Mouse (Mus musculus) forebrain, postnatal 0 days (tissue): ENCODE data around the gene Cd300lf. TPM values are rescaled to one million over a fixed set of nuclear protein-coding genes. Genes with fewer than 3 reads are reported as not detected.

ENCODE experiments used
- ATAC-seq: fragments of 200-750 bp; cut with Nextera tagmentation; 2 replicates; pipeline ENCODE4 v1.8.0; 2017; ENCODE audit warnings: mild to moderate bottlenecking, moderate library complexity
- DNase-seq: peaks from one replicate; pipeline ENCODE4 v3.0.0-alpha.2; 2015
- H3K27ac ChIP-seq: fragments of 300-500 bp; sonication (generic); 2 replicates; pipeline ENCODE4 v1.5.1; 2014; ENCODE audit warnings: low read depth, mild to moderate bottlenecking, antibody characterized with exemption, low read length, moderate library complexity, mixed read lengths
- H3K27me3 ChIP-seq: fragments of 300-500 bp; sonication (generic); 2 replicates; pipeline ENCODE4 v1.6.1; 2014; ENCODE audit warnings: mild to moderate bottlenecking, low read length, mixed read lengths; ENCODE audit not compliant: insufficient read depth
- H3K36me3 ChIP-seq: fragments of 300-500 bp; sonication (generic); 2 replicates; pipeline ENCODE4 v1.6.1; 2014; ENCODE audit warnings: mild to moderate bottlenecking, moderate library complexity; ENCODE audit not compliant: insufficient read depth
- H3K4me1 ChIP-seq: fragments of 300-500 bp; sonication (generic); 2 replicates; pipeline ENCODE4 v1.6.1; 2014; ENCODE audit warnings: antibody characterized with exemption; ENCODE audit not compliant: insufficient read depth
- H3K4me2 ChIP-seq: fragments of 300-500 bp; sonication (generic); 2 replicates; pipeline ENCODE4 v1.6.1; 2014; ENCODE audit warnings: low read depth, mild to moderate bottlenecking, moderate library complexity
- H3K4me3 ChIP-seq: fragments of 300-500 bp; sonication (generic); 2 replicates; pipeline ENCODE4 v1.5.1; 2014; ENCODE audit warnings: low read depth, low read length, mixed read lengths
- H3K9ac ChIP-seq: fragments of 300-500 bp; sonication (generic); 2 replicates; pipeline ENCODE4 v1.6.1; 2014; ENCODE audit warnings: mild to moderate bottlenecking
- H3K9me3 ChIP-seq: fragments of 300-500 bp; sonication (generic); 2 replicates; pipeline ENCODE4 v1.6.1; 2016; ENCODE audit warnings: low read length
- CTCF ChIP-seq: sonication (generic); IDR thresholded peaks from 2 replicates; pipeline ENCODE4 v1.5.1; 2016; ENCODE audit warnings: antibody characterized with exemption, control low read depth, low read depth
- WGBS: fragments of 180-500 bp; shearing (Covaris S2); extraction: QIAGEN DNeasy Blood & Tissue Kit; methylation state at CpG from one replicate; pipeline ENCODE4 v1.1.7; 2014; 5-methylcytosine and 5-hydroxymethylcytosine counted together
- polyA plus RNA-seq: library from polyadenylated mRNA; unstranded; fragments of >200 nt; fragmentation: Nextera tagmentation; extraction: Ambion mirVana; gene quantifications from 2 replicates; pipeline ENCODE4 v1.2.1, GENCODE M21; 2015
- total RNA-seq: library from RNA; depleted of rRNA; stranded (reverse); fragments of >200 nt; gene quantifications from 2 replicates; pipeline ENCODE4 v1.2.3, GENCODE M21; 2014; rRNA removed

The Cd300lf gene
- total and polyA plus RNA-seq, 2 experiments from 2014 or later: 0.18 to 0.24 TPM

DNA sequence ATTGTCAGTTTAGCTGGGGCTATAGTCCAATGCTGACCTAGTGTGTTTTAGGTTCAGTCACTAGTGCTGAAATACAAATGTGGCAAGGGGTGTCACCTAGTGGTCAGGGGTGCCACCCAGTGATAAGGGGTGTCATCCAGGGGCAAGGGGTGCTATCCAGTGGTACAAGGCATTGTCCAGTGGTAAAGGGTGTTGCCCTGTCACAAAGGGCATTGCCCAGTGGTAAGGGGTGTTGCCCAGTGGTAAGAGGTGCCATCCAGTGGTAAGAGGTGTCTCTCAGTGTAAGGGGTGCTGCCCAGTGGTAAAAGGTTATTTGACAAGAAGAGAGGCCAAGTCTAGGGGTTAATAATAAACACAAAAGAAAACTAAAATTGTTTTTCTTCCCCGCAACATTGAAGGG lies 56.4 kb downstream of the Cd300lf start:
- H3K4me1 ChIP-seq: no peaks in the 10 kb centered on the region
- no peak overlapping the region for H3K27ac ChIP-seq
- H3K9ac ChIP-seq: no peak overlapping the region
- no peaks in the 10 kb centered on the region; the same call in 1 of the 2 replicates for H3K27me3 ChIP-seq
- no peak for ATAC-seq
- no peak overlapping the region for H3K4me3 ChIP-seq
- no peak overlapping the region for H3K4me2 ChIP-seq
- WGBS: 100% methylated on average over 1 of the region's 1 CpGs
- DNase-seq: no peak
- no peaks in the 10 kb centered on the region for H3K9me3 ChIP-seq
- H3K36me3 ChIP-seq: no peaks in the 10 kb centered on the region
- TF ChIP-seq CTCF: no peak

DNA sequence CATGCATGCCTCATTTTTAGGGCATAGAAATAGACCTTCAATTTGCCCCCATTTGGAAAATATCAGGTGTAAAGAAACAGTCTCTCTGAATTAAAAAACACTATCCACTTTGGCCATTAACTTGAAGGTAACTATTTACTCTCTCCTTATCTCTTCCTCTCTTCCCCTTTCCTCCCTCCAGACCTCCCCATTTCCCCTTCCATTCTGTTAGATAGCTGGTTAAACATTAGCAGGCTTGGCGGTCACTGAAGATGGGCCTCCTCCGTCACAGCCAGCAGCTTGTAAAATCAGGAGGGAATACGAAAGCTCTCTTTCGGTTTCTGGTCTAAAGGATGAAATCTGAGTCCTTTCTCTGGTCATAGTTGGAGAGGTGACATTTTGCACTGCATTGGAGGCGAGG lies 57.9 kb downstream of the Cd300lf start:
- Histone ChIP-seq H3K4me1 (no peaks in the 10 kb centered on the region), H3K27ac (no peak overlapping the region), H3K9ac (no peak overlapping the region), H3K4me3 (no peak overlapping the region), H3K27me3 (no peaks in the 10 kb centered on the region), H3K4me2 (no peak overlapping the region), H3K36me3 (no peaks in the 10 kb centered on the region), H3K9me3 (no peaks in the 10 kb centered on the region)
- ATAC-seq (no peak), DNase-seq (no peak)
- no peak for TF ChIP-seq CTCF
- WGBS: 81% methylated on average over 5 of the region's 5 CpGs

DNA sequence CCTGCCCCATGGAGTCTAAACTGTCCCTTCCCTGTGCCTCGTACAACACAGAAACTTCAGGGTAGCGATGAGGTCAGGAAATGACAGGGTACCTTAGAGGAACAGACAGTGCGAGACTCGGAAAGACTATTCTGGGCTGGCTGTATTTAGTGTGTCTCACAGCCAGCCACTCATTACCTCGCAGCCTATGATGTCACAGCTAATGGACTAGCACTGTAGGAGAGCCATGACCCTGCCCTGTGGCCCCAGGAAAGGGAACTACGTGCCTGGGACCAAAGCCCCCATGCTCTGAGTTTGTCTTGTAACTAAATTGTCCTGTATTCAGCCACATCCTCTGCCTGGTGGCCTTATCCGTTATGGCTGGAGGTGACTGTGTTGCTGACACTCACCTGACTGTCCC lies 58.4 kb downstream of the Cd300lf start:
- H3K4me2 ChIP-seq: no peak overlapping the region
- H3K9me3 ChIP-seq: no peaks in the 10 kb centered on the region
- ATAC-seq (no peak), DNase-seq (no peak)
- no peak overlapping the region for H3K4me3 ChIP-seq
- H3K4me1 ChIP-seq: no peaks in the 10 kb centered on the region
- WGBS: 81% methylated on average over 7 of the region's 7 CpGs
- no peak for TF ChIP-seq CTCF
- no peak overlapping the region for H3K27ac ChIP-seq
- H3K36me3 ChIP-seq: no peaks in the 10 kb centered on the region
- no peak overlapping the region for H3K9ac ChIP-seq
- no peaks in the 10 kb centered on the region for H3K27me3 ChIP-seq

DNA sequence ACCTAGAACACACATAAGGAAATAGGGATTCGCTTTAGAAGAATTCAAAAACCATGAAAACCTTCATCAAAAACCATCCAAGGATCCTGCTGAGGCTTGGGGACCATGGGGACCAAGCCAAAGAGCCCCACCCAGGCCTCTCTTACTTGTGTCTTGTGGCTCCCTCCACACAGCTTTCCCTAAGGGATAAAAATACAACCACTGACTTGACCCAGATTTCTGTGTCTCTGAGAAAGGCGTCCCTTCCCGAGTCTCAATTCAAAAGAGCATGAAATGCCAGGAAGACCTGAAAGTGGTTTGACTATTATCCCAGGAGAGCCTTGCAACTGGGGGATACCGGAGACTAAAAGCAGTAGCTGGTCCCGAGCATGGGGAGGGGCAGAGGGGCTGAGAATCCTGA lies 60.8 kb downstream of the Cd300lf start:
- TF ChIP-seq CTCF: no peak
- WGBS: 58% methylated on average over 5 of the region's 5 CpGs
- DNase-seq (no peak), ATAC-seq (no peak)
- H3K27ac ChIP-seq: no peak overlapping the region
- no peak overlapping the region for H3K9ac ChIP-seq
- H3K4me1 ChIP-seq: no peaks in the 10 kb centered on the region
- no peak overlapping the region for H3K4me3 ChIP-seq
- no peaks in the 10 kb centered on the region for H3K27me3 ChIP-seq
- no peaks in the 10 kb centered on the region for H3K9me3 ChIP-seq
- no peak overlapping the region for H3K4me2 ChIP-seq
- H3K36me3 ChIP-seq: no peaks in the 10 kb centered on the region

DNA sequence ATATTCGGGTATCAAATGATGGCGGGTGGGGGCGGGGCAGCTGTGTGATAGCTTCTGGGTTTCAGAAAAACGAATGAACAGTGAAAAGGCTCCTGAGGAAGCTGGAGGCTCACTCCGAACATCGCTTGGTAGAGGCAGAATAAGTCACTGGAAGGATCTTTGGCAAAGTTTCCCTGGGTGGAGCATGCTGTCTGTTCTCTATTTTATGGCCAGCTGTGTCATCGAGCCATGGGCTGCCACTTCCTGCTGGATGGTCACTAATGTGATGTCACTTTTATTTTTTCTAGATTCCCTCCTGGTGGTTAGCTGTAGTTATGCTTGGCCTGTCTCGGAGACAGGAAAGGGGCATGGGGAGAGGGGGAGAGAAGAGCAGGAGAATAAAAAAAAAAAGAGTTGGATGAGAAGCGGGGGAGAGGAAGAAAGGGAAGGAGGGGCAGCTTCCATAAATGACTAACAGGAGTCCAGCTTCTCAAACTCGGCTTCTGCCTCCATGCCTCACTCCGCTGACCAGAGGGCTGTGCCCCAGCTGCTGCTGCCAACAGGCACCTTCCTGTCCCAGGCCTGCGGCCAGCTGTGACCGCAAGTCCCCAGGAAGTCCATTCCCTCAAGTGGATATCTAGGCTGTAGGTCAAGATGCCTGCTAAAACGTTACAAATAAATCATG lies 62.0 kb downstream of the Cd300lf start:
- Histone ChIP-seq H3K4me3 (no peak overlapping the region), H3K4me1 (no peaks in the 10 kb centered on the region), H3K36me3 (no peaks in the 10 kb centered on the region), H3K9me3 (no peaks in the 10 kb centered on the region), H3K4me2 (peak overlapping the region; percentile 23; the same call in 1 of the 2 replicates), H3K27me3 (no peaks in the 10 kb centered on the region), H3K9ac (no peak overlapping the region), H3K27ac (no peak overlapping the region)
- ATAC-seq (peak; percentile 43; the same call in 1 of the 2 replicates), DNase-seq (peak; percentile 29)
- no peak for TF ChIP-seq CTCF
- WGBS: 25% methylated on average over 14 of the region's 14 CpGs

DNA sequence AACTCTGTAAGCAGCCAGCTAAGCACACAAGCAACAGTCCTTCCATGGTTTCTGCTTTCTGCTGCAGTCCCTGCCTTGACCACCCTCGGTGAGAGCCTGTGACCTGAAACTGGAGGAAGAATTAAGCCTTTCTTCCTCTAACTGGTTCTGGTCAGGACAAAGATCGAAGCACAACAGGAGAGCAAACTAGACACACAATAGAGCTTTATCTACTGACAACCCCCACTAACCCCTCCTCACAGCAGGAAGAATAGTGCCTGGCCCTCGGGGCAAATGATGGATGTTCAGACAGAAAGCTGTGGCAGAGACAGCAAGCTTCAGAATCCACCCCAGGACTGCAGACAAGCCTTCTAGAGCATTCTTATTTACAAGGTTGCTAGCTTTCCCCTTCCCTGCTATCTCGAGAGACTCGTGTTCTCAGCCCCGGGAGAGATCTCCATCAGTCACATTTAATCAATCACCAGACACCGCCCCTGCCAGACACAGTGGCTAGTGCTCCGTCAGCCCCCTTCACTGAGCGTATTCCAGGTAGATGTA lies 62.7 kb downstream of the Cd300lf start:
- TF ChIP-seq CTCF: no peak
- no peaks in the 10 kb centered on the region for H3K27me3 ChIP-seq
- no peak overlapping the region for H3K27ac ChIP-seq
- H3K36me3 ChIP-seq: no peaks in the 10 kb centered on the region
- no peaks in the 10 kb centered on the region for H3K4me1 ChIP-seq
- H3K4me3 ChIP-seq: no peak overlapping the region
- ATAC-seq (no peak), DNase-seq (no peak)
- 0 out of 2 replicates have a peak overlapping the region, but pooled peaks have one; percentile 25 for H3K9ac ChIP-seq
- peak overlapping the region; percentile 23; the same call in 1 of the 2 replicates for H3K4me2 ChIP-seq
- 12% methylated on average over 9 of the region's 9 CpGs for WGBS
- H3K9me3 ChIP-seq: no peaks in the 10 kb centered on the region

DNA sequence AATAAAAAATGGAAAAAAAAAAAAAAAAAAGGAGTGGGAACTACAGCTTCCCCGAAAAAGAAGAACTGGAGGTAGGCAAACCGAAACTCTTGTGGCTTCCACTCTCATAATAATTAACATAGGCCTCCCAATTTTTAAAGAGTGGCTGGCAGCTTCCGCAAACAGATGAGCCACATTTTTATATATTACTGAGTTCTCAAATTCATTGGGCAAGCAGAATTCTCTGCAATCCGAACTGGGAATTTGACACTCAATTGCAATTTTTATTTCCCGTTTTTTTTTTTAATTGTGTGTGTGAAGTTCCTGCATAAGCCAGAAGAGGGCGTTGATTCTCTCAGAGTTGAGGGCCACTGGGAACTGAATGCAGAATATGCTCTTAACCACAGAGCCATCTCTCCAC lies 67.0 kb downstream of the Cd300lf start:
- no peaks in the 10 kb centered on the region for H3K9me3 ChIP-seq
- H3K4me3 ChIP-seq: no peak overlapping the region
- 82% methylated on average over 6 of the region's 6 CpGs for WGBS
- no peaks in the 10 kb centered on the region for H3K4me1 ChIP-seq
- H3K4me2 ChIP-seq: no peak overlapping the region
- no peaks in the 10 kb centered on the region for H3K36me3 ChIP-seq
- TF ChIP-seq CTCF: no peak
- no peak overlapping the region for H3K27ac ChIP-seq
- H3K9ac ChIP-seq: no peak overlapping the region
- no peak for DNase-seq
- ATAC-seq: no peak
- no peaks in the 10 kb centered on the region for H3K27me3 ChIP-seq

Other genes starting within 250 kb of the Cd300lf start
- gene Cd300a, start 244.0 kb downstream of the Cd300lf start, total RNA-seq: 0.86 and 1.0 TPM in 2 replicates
- 1.1 and 1.4 TPM in 2 replicates for gene Cd300a, start 244.0 kb downstream of the Cd300lf start, polyA plus RNA-seq
- not detected in 2 replicates for gene Cd300lb, start 199.6 kb downstream of the Cd300lf start, total RNA-seq
- not detected in 2 replicates for gene Cd300lb, start 199.6 kb downstream of the Cd300lf start, polyA plus RNA-seq
- not detected in 2 replicates for gene Cd300c, start 164.8 kb downstream of the Cd300lf start, total RNA-seq
- not detected in 2 replicates for gene Cd300c, start 164.8 kb downstream of the Cd300lf start, polyA plus RNA-seq
- gene Cd300ld, start 144.1 kb downstream of the Cd300lf start, total RNA-seq: 0.10 TPM in 1 of 2 replicates, not detected in the other
- gene Cd300ld, start 144.1 kb downstream of the Cd300lf start, polyA plus RNA-seq: 0.06 TPM in 1 of 2 replicates, not detected in the other
- 1.5 TPM in 2 replicates for gene Cd300c2, start 132.1 kb downstream of the Cd300lf start, total RNA-seq
- 2.5 and 2.8 TPM in 2 replicates for gene Cd300c2, start 132.1 kb downstream of the Cd300lf start, polyA plus RNA-seq
- not detected in 2 replicates for gene Cd300ld2, start 117.8 kb downstream of the Cd300lf start, total RNA-seq
- gene Cd300ld2, start 117.8 kb downstream of the Cd300lf start, polyA plus RNA-seq: not detected in 2 replicates
- gene Cd300ld4, start 107.0 kb downstream of the Cd300lf start, total RNA-seq: not detected in 2 replicates
- not detected in 2 replicates for gene Cd300ld4, start 107.0 kb downstream of the Cd300lf start, polyA plus RNA-seq
- gene Cd300ld5, start 96.2 kb downstream of the Cd300lf start, total RNA-seq: not detected in 2 replicates
- gene Cd300ld5, start 96.2 kb downstream of the Cd300lf start, polyA plus RNA-seq: not detected in 2 replicates
- gene Cd300ld3, start 85.6 kb downstream of the Cd300lf start, total RNA-seq: not detected in 2 replicates
- gene Cd300ld3, start 85.6 kb downstream of the Cd300lf start, polyA plus RNA-seq: not detected in 2 replicates
- gene Cd300e, start 71.8 kb downstream of the Cd300lf start, total RNA-seq: not detected in 2 replicates
- gene Cd300e, start 71.8 kb downstream of the Cd300lf start, polyA plus RNA-seq: 0.09 TPM in 1 of 2 replicates, not detected in the other
- gene Rab37, start 42.6 kb downstream of the Cd300lf start, total RNA-seq: 0.38 and 0.57 TPM in 2 replicates
- gene Rab37, start 42.6 kb downstream of the Cd300lf start, polyA plus RNA-seq: 0.82 and 0.84 TPM in 2 replicates
- 44.2 and 48.5 TPM in 2 replicates for gene Slc9a3r1, start 29.3 kb upstream of the Cd300lf start, total RNA-seq
- 68.4 and 73.9 TPM in 2 replicates for gene Slc9a3r1, start 29.3 kb upstream of the Cd300lf start, polyA plus RNA-seq
- gene Tmem104, start 53.5 kb upstream of the Cd300lf start, total RNA-seq: 5.4 and 7.6 TPM in 2 replicates
- gene Tmem104, start 53.5 kb upstream of the Cd300lf start, polyA plus RNA-seq: 8.8 and 9.9 TPM in 2 replicates
- gene Nat9, start 53.9 kb upstream of the Cd300lf start, total RNA-seq: 19.2 and 20.3 TPM in 2 replicates
- 17.7 and 18.6 TPM in 2 replicates for gene Nat9, start 53.9 kb upstream of the Cd300lf start, polyA plus RNA-seq
- gene Grin2c, start 133.3 kb upstream of the Cd300lf start, total RNA-seq: 1.5 and 1.6 TPM in 2 replicates
- gene Grin2c, start 133.3 kb upstream of the Cd300lf start, polyA plus RNA-seq: 0.35 and 0.48 TPM in 2 replicates
- gene Fdxr, start 143.1 kb upstream of the Cd300lf start, total RNA-seq: 18.6 and 26.2 TPM in 2 replicates
- gene Fdxr, start 143.1 kb upstream of the Cd300lf start, polyA plus RNA-seq: 14.0 and 16.4 TPM in 2 replicates
- 3.8 and 6.5 TPM in 2 replicates for gene Fads6, start 163.7 kb upstream of the Cd300lf start, total RNA-seq
- gene Fads6, start 163.7 kb upstream of the Cd300lf start, polyA plus RNA-seq: 0.47 and 0.48 TPM in 2 replicates
- gene Otop2, start 173.2 kb upstream of the Cd300lf start, total RNA-seq: 0.15 TPM in 1 of 2 replicates, not detected in the other
- gene Otop2, start 173.2 kb upstream of the Cd300lf start, polyA plus RNA-seq: 0.10 and 0.13 TPM in 2 replicates
- 0.23 and 0.33 TPM in 2 replicates for gene Ush1g, start 188.0 kb upstream of the Cd300lf start, total RNA-seq
- gene Ush1g, start 188.0 kb upstream of the Cd300lf start, polyA plus RNA-seq: 0.06 and 0.09 TPM in 2 replicates
- gene Otop3, start 200.7 kb upstream of the Cd300lf start, total RNA-seq: 0.31 and 0.48 TPM in 2 replicates
- 0.47 and 0.98 TPM in 2 replicates for gene Otop3, start 200.7 kb upstream of the Cd300lf start, polyA plus RNA-seq
- gene Hid1, start 233.8 kb upstream of the Cd300lf start, total RNA-seq: 52.4 and 54.5 TPM in 2 replicates
- gene Hid1, start 233.8 kb upstream of the Cd300lf start, polyA plus RNA-seq: 42.8 and 46.6 TPM in 2 replicates
- gene Cdr2l, start 247.9 kb upstream of the Cd300lf start, total RNA-seq: 43.0 and 45.8 TPM in 2 replicates
- 14.4 and 16.9 TPM in 2 replicates for gene Cdr2l, start 247.9 kb upstream of the Cd300lf start, polyA plus RNA-seq